Mouse (Mus musculus): ENCODE measurements around the gene Gm20721.

Gene Gm20721

GRCm38 (mm10) chr2:174330616-174331191, 15.8 kb downstream of the Gm20721 start:
- in situ Hi-C loops (cut with MseI, MboI): no loop called here

DNA sequence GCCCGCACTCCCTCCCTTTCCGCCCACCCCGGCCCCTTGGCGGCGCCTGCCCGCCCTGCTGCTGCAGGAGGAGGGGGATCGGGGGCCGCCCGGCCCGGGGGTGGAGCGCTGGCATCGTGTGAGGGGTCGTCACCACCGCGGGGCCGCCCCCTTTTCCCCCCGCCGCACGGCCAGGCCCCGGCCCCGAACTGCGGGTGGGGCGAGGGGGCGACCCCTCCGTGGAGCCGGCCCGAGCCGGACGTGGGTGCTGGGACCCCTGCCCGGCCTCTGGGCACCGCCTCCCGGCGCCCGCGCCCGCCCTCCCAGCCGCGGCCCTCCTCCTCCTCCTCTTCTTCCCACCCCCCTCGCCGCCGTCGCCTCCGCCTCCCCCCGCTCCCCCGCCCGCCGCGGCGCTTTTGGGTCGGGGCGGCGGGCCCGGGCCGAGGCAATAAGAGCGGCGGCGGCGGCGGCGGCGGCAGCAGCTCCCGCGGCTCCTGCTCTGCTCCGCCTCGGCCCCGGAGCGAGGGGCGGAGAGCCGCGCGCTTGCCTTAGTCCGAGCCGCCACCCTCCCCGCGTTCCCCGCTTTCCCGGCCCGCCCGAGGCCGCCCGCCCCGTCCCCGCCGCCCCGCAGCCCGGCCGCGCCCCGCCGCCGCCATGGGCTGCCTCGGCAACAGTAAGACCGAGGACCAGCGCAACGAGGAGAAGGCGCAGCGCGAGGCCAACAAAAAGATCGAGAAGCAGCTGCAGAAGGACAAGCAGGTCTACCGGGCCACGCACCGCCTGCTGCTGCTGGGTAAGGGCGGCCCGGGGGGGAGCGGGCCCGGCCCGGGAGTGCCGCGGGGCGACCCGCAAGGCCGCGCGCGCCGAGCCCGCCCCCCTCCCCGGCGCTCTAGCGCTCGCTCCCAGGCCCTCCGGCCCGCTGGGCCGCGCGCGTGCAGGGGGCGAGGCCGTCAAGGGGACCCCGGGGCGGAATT, 16.6 kb downstream of the Gm20721 start:
- in situ Hi-C loops (cut with MseI, MboI): no loop called here

GRCm38 (mm10) chr2:174328926-174329662, 17.4 kb downstream of the Gm20721 start:
- in situ Hi-C loops (cut with MseI, MboI): no loop called here

- in situ Hi-C loops (cut with MseI, MboI): no loop called here
Measured at GRCm38 (mm10) chr2:174328358-174328905, 18.1 kb downstream of the Gm20721 start.

GRCm38 (mm10) chr2:174327295-174327981, 19.1 kb downstream of the Gm20721 start:
- in situ Hi-C loops (cut with MseI, MboI): no loop called here

- in situ Hi-C loops (cut with MseI, MboI): no loop called here
Measured at GRCm38 (mm10) chr2:174326481-174326880, 20.0 kb downstream of the Gm20721 start.

- in situ Hi-C loops (cut with MseI, MboI): no loop called here
Measured at GRCm38 (mm10) chr2:174325989-174326388, 20.5 kb downstream of the Gm20721 start.

DNA sequence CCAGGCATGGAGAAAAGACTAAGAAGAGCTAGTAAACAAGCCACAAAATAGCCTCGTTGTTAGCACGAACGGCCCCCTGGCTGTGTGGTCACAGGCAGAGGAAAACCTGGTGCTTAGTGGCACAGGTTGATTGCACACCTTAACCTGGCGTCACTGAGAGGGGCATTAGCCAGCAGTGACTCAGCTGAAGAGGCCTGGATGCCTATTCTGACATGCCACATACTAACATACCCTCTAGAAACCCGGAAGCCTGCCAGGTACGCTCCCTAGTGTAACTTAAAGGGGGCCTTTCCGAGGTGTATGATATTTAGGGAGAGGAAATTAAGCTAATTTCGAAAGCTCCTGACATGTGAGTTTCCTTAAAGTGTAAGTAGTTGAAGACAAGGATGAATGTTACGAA, 29.9 kb downstream of the Gm20721 start:
- in situ Hi-C loops (cut with MseI, MboI): loop anchor here in 1 of 2 experiments (10.0 kb wide), 1 partner anchor 138 kb away; the partner anchor contains the start of gene Tubb1

GRCm38 (mm10) chr2:174315445-174315844, 31.1 kb downstream of the Gm20721 start:
- in situ Hi-C loops (cut with MseI, MboI): loop anchor here in 1 of 2 experiments (10.0 kb wide), 1 partner anchor 139 kb away; the partner anchor contains the start of gene Tubb1

- in situ Hi-C loops (cut with MseI, MboI): loop anchor here (5.0 to 10.0 kb wide), 4 partner anchors 142 to 545 kb away; partner anchors contain the start of gene Tubb1 (in 1 of the 2)
Measured at GRCm38 (mm10) chr2:174312661-174313060, 33.9 kb downstream of the Gm20721 start.

DNA sequence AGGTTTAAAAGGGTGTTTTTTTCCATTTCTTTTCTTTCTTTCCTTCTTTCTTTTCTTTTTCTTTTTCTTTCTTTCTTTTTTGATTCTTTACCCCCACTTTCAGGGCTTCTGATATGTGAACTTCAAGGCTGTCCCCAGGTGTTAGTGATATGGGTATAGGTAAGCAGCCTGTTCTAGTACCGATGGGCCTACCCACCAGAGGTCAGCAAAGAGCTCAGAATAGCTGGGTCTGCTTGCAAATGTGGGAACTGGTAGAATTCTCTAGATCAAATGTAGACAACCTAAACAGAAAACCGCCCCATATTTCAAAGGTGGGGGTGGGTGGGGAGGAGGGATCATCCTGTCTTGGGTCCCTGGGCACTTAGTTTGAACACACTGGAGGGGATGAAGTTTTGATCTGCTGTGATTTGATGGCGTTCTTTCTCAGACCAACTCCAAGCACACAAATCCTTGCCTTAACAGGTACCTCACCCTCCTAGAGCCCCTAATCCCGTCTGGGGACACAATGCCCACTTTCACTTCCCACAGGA, 34.3 kb downstream of the Gm20721 start:
- in situ Hi-C loops (cut with MseI, MboI): loop anchor here (5.0 to 10.0 kb wide), 4 partner anchors 143 to 545 kb away; partner anchors contain the start of gene Tubb1 (in 1 of the 2)

GRCm38 (mm10) chr2:174311613-174312012, 34.9 kb downstream of the Gm20721 start:
- in situ Hi-C loops (cut with MseI, MboI): loop anchor here (5.0 to 10.0 kb wide), 4 partner anchors 143 to 546 kb away; partner anchors contain the start of gene Tubb1 (in 1 of the 2)

- in situ Hi-C loops (cut with MseI, MboI): loop anchor here (5.0 to 10.0 kb wide), 4 partner anchors 144 to 546 kb away; partner anchors contain the start of gene Tubb1 (in 1 of the 2)
Measured at GRCm38 (mm10) chr2:174310913-174311514, 35.5 kb downstream of the Gm20721 start.

GRCm38 (mm10) chr2:174307903-174308302, 38.6 kb downstream of the Gm20721 start:
- in situ Hi-C loops (cut with MseI, MboI): no loop called here

- in situ Hi-C loops (cut with MseI, MboI): no loop called here
Measured at GRCm38 (mm10) chr2:174305646-174306045, 40.9 kb downstream of the Gm20721 start.

- in situ Hi-C loops (cut with MseI, MboI): no loop called here
Measured at GRCm38 (mm10) chr2:174302526-174302925, 44.0 kb downstream of the Gm20721 start.

GRCm38 (mm10) chr2:174300666-174301065, 45.8 kb downstream of the Gm20721 start:
- in situ Hi-C loops (cut with MseI, MboI): no loop called here

GRCm38 (mm10) chr2:174300186-174300585, 46.3 kb downstream of the Gm20721 start:
- in situ Hi-C loops (cut with MseI, MboI): no loop called here

GRCm38 (mm10) chr2:174299771-174300160, 46.7 kb downstream of the Gm20721 start:
- in situ Hi-C loops (cut with MseI, MboI): no loop called here
